Mouse (Mus musculus): Measurements from ENCODE around the gene Csrp3. TPM values are rescaled to one million over a fixed set of nuclear protein-coding genes. Genes with fewer than 3 reads are reported as not detected.

The Csrp3 gene
- polyA plus RNA-seq, 1 experiment from 2014 or later: 0.96 TPM

DNA sequence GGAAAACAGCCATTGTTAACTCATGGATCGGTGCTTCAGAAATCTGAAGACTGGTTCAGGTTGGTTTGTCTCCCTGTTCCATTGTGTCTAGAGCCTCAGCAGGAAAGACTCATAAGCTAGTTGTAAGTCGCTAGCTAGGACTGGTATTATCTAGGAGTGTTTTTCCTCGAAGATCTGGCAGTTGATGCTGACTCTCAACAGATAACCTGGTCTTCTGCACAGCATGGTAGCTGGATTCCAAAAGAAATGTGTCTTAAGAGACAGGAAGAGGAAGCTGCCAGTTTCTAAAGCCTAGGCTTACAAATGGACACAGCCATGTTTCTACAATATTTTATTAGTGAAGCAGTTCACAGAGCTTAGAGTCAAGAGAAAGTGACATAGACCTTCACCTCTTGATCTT lies 56.4 kb downstream of the Csrp3 start:
- H3K27ac ChIP-seq (ENCODE audit: low read depth, low read length): no peak overlapping the region
- peaks cover 12% of the 10 kb centered on the region for H3K4me1 ChIP-seq (ENCODE audit: control insufficient read depth, insufficient read depth, low read length)
- no peak overlapping the region for H3K4me2 ChIP-seq (ENCODE audit: low read depth, low read length)
- H3K27me3 ChIP-seq (ENCODE audit: control insufficient read depth, insufficient read depth, low read length): no peaks in the 10 kb centered on the region
- no peaks in the 10 kb centered on the region for H3K9me3 ChIP-seq (ENCODE audit: control insufficient read depth, low read length)
- H3K36me3 ChIP-seq (ENCODE audit: control insufficient read depth, insufficient read depth, low read length): peaks cover under 1% of the 10 kb centered on the region; the same call in 1 of the 2 replicates
- no peak overlapping the region for H3K9ac ChIP-seq (replicated peaks; ENCODE audit: low read depth, low read length)
- WGBS: 85% methylated on average over 3 of the region's 3 CpGs
- no peak overlapping the region for H3K4me3 ChIP-seq (ENCODE audit: low read depth, low read length)
- ATAC-seq (ENCODE audit: low read depth): no peak

- Histone ChIP-seq H3K9ac (replicated peaks; ENCODE audit: low read depth, low read length) (no peak overlapping the region), H3K4me2 (ENCODE audit: low read depth, low read length) (peak overlapping the region; percentile 79), H3K9me3 (ENCODE audit: control insufficient read depth, low read length) (no peaks in the 10 kb centered on the region), H3K27me3 (ENCODE audit: control insufficient read depth, insufficient read depth, low read length) (no peaks in the 10 kb centered on the region), H3K4me3 (ENCODE audit: low read depth, low read length) (peak overlapping the region; percentile 10), H3K27ac (ENCODE audit: low read depth, low read length) (no peak overlapping the region), H3K4me1 (ENCODE audit: control insufficient read depth, insufficient read depth, low read length) (peaks cover 12% of the 10 kb centered on the region), H3K36me3 (ENCODE audit: control insufficient read depth, insufficient read depth, low read length) (no peaks in the 10 kb centered on the region)
- WGBS: 30% methylated on average over 4 of the region's 4 CpGs
- ATAC-seq (ENCODE audit: low read depth): no peak
Observed at GRCm38 (mm10) chr7:48790117-48790516, 57.7 kb downstream of the Csrp3 start.

GRCm38 (mm10) chr7:48788851-48789572 lies 58.8 kb downstream of the Csrp3 start, which contains the start of gene Zdhhc13:
Gene Zdhhc13 (plus strand): TSS chr7:48789003.
- peak; percentile 99 for ATAC-seq (ENCODE audit: low read depth)
- peak within 1 kb of the TSS; percentile 78 for H3K27ac ChIP-seq (ENCODE audit: low read depth, low read length)
- under 1% methylated on average over 57 of the region's 57 CpGs for WGBS
- peak within 1 kb of the TSS; percentile 66 for H3K4me3 ChIP-seq (ENCODE audit: low read depth, low read length)
- peak within 1 kb of the TSS; percentile 68 for H3K9ac ChIP-seq (replicated peaks; ENCODE audit: low read depth, low read length)
- peak within 1 kb of the TSS; percentile 79 for H3K4me2 ChIP-seq (ENCODE audit: low read depth, low read length)
- peaks cover 12% of the 10 kb centered on the region for H3K4me1 ChIP-seq (ENCODE audit: control insufficient read depth, insufficient read depth, low read length)
- no peaks in the 10 kb centered on the region for H3K9me3 ChIP-seq (ENCODE audit: control insufficient read depth, low read length)
- no peaks in the 10 kb centered on the region for H3K36me3 ChIP-seq (ENCODE audit: control insufficient read depth, insufficient read depth, low read length)
- H3K27me3 ChIP-seq (ENCODE audit: control insufficient read depth, insufficient read depth, low read length): no peaks in the 10 kb centered on the region

DNA sequence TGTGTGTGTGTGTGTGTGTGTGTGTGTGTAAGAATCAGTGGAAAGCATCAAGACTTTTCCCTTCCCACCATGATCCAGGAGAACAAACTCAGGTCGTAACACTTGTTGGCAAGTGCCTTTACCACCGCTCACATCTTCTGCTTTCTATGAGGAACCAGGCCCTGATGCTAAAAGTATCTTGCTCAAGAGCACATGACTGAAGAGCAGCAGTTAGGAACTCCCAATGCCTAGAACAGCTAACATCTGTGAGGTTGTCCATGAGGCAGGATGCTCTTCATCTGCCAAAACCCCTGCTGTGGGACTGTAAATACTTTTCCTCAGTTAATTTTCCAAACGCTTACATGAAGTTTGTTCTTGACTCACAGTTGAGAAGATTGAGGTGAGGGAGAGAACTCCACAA lies 59.5 kb downstream of the Csrp3 start:
- H3K9me3 ChIP-seq (ENCODE audit: control insufficient read depth, low read length): no peaks in the 10 kb centered on the region
- peak; percentile 23 for ATAC-seq (ENCODE audit: low read depth)
- 69% methylated on average over 3 of the region's 3 CpGs for WGBS
- H3K27me3 ChIP-seq (ENCODE audit: control insufficient read depth, insufficient read depth, low read length): no peaks in the 10 kb centered on the region
- H3K4me3 ChIP-seq (ENCODE audit: low read depth, low read length): peak overlapping the region; percentile 66
- H3K4me1 ChIP-seq (ENCODE audit: control insufficient read depth, insufficient read depth, low read length): peaks cover 12% of the 10 kb centered on the region
- peak overlapping the region; percentile 79 for H3K4me2 ChIP-seq (ENCODE audit: low read depth, low read length)
- no peak overlapping the region for H3K27ac ChIP-seq (ENCODE audit: low read depth, low read length)
- H3K36me3 ChIP-seq (ENCODE audit: control insufficient read depth, insufficient read depth, low read length): no peaks in the 10 kb centered on the region
- no peak overlapping the region for H3K9ac ChIP-seq (replicated peaks; ENCODE audit: low read depth, low read length)

- Histone ChIP-seq H3K9ac (replicated peaks; ENCODE audit: low read depth, low read length) (no peak overlapping the region), H3K27ac (ENCODE audit: low read depth, low read length) (no peak overlapping the region), H3K9me3 (ENCODE audit: control insufficient read depth, low read length) (no peaks in the 10 kb centered on the region), H3K4me1 (ENCODE audit: control insufficient read depth, insufficient read depth, low read length) (peaks cover 6% of the 10 kb centered on the region), H3K36me3 (ENCODE audit: control insufficient read depth, insufficient read depth, low read length) (no peaks in the 10 kb centered on the region), H3K4me3 (ENCODE audit: low read depth, low read length) (no peak overlapping the region), H3K27me3 (ENCODE audit: control insufficient read depth, insufficient read depth, low read length) (no peaks in the 10 kb centered on the region), H3K4me2 (ENCODE audit: low read depth, low read length) (no peak overlapping the region)
- no peak for ATAC-seq (ENCODE audit: low read depth)
- WGBS: 83% methylated on average over 11 of the region's 11 CpGs
Observed at GRCm38 (mm10) chr7:48784773-48785523, 62.9 kb downstream of the Csrp3 start.

GRCm38 (mm10) chr7:48782432-48782831 lies 65.4 kb downstream of the Csrp3 start:
- no peaks in the 10 kb centered on the region for H3K36me3 ChIP-seq (ENCODE audit: control insufficient read depth, insufficient read depth, low read length)
- ATAC-seq (ENCODE audit: low read depth): no peak
- no peaks in the 10 kb centered on the region for H3K4me1 ChIP-seq (ENCODE audit: control insufficient read depth, insufficient read depth, low read length)
- no peak overlapping the region for H3K4me3 ChIP-seq (ENCODE audit: low read depth, low read length)
- H3K27ac ChIP-seq (ENCODE audit: low read depth, low read length): no peak overlapping the region
- H3K27me3 ChIP-seq (ENCODE audit: control insufficient read depth, insufficient read depth, low read length): no peaks in the 10 kb centered on the region
- WGBS: 92% methylated on average over 4 of the region's 4 CpGs
- no peak overlapping the region for H3K4me2 ChIP-seq (ENCODE audit: low read depth, low read length)
- no peak overlapping the region for H3K9ac ChIP-seq (replicated peaks; ENCODE audit: low read depth, low read length)
- H3K9me3 ChIP-seq (ENCODE audit: control insufficient read depth, low read length): no peaks in the 10 kb centered on the region

Other genes starting within 250 kb of the Csrp3 start
- gene Mrgprb3, start 204.2 kb downstream of the Csrp3 start, polyA plus RNA-seq (2014; fragmentation: Nextera tagmentation; extraction: Ambion mirVana): not detected in 2 replicates
- 46.5 and 48.1 TPM in 2 replicates for gene Zdhhc13, start 59.0 kb downstream of the Csrp3 start, polyA plus RNA-seq (2014; fragmentation: Nextera tagmentation; extraction: Ambion mirVana)
- gene E2f8, start 33.6 kb upstream of the Csrp3 start, polyA plus RNA-seq (2014; fragmentation: Nextera tagmentation; extraction: Ambion mirVana): 1.6 and 2.1 TPM in 2 replicates
- gene Nav2, start 60.7 kb upstream of the Csrp3 start, polyA plus RNA-seq (2014; fragmentation: Nextera tagmentation; extraction: Ambion mirVana): 24.7 and 36.5 TPM in 2 replicates

Data from neural tube, embryonic 14.5 days (tissue).